Mouse (Mus musculus) left cerebral cortex, postnatal 36 days (tissue): ENCODE data around the gene Prpf38a. TPM values are rescaled to one million over a fixed set of nuclear protein-coding genes. Genes with fewer than 3 reads are reported as not detected.

ENCODE experiments used
- total RNA-seq, 2 experiments: library from RNA; stranded (reverse); gene quantifications; 2 replicates each; pipeline ENCODE4 v1.2.3; 2021

Gene Prpf38a
- total RNA-seq, 2 experiments from 2014 or later = 28.7 to 29.1 TPM

Other genes with a start within 250 kb of the Prpf38a start
- gene Shisal2a, start 196.0 kb downstream of the Prpf38a start, total RNA-seq = not detected
- gene Gpx7, start 172.4 kb downstream of the Prpf38a start, total RNA-seq = 1 to 10 TPM; 4.6 to 6.8 TPM
- gene Tut4, start 119.9 kb downstream of the Prpf38a start, total RNA-seq = 10 to 100 TPM; 31.6 to 51.9 TPM
- not detected for gene Orc1, start 87 bp upstream of the Prpf38a start, total RNA-seq
- 10 to 100 TPM; 31.3 to 48.2 TPM for gene Cc2d1b, start 40.6 kb upstream of the Prpf38a start, total RNA-seq
- 1 to 10 TPM; 1.3 to 1.7 TPM for gene 3110021N24Rik, start 140.3 kb upstream of the Prpf38a start, total RNA-seq
- gene Zfyve9, start 201.5 kb upstream of the Prpf38a start, total RNA-seq = 10 to 100 TPM; 63.7 to 67.4 TPM